In the genomic region with DNA sequence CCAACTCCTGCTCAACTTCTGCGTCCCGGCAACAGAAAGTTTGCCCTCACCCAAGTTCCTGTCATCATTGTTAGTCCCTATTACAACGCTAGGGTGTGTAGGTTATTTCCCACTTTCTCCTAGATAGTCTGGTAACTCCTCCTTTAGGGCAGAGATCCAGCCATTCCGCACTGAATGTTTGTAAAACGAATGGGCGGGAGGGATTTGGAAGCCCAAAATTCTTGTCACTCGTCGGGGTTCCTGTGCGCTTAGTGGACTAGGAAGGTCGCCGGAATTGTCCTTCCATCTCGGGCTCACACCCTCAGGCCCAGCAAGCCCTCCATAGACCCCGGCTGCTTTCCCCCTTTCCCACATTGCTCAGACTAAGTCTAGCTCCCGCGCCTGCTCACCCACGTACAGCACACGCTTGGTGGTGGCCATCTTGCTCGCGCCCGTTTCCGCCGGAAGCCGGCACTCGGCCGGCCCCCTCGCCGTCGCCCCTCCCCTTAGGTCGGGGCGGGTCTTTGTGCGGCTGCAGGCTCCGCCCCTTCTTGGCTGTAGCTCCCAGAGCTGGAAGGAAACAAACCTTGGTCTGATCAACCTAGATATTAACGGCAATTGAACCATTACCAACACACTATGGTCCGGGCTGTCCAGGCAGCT, we compare ENCODE assay signal across 8 mouse cellular contexts. TPM values are rescaled to one million over a fixed set of nuclear protein-coding genes. Genes with fewer than 3 reads are reported as not detected.
A peak's percentile ranks its signal among the peaks of the same experiment; 100 is the strongest.
DNase-seq lines count a peak whose midpoint lies in the region; ATAC-seq lines count a peak whose summit lies in the region.

Gene Ppie (minus strand): TSS at position 439 of the 642 bp plus-strand sequence.

- H3K9ac ChIP-seq in hindbrain, embryonic 14.5 days = peak within 1 kb of the TSS; percentile 66

- peak within 1 kb of the TSS; percentile 85 for H3K27ac ChIP-seq in hindbrain, embryonic 14.5 days

- no peaks in the 10 kb centered on the region for H3K9me3 ChIP-seq in hindbrain, embryonic 14.5 days (ENCODE audit: control insufficient read depth, low read length)

- H3K4me2 ChIP-seq in hindbrain, embryonic 14.5 days (replicated peaks) = peak within 1 kb of the TSS; percentile 90

- H3K4me1 ChIP-seq in hindbrain, embryonic 14.5 days (replicated peaks; ENCODE audit: control insufficient read depth, insufficient read depth, low read length) = peaks cover 12% of the 10 kb centered on the region

- peak; percentile 72 for DNase-seq in T-cell, adult 2 months (ENCODE audit: low spot score)
- DNase-seq in cerebellum, postnatal 25 days = peak; percentile 80 to 90
- DNase-seq in frontal cortex, postnatal 25 days (ENCODE audit: low spot score in 2 of 2) = peak; percentile 41 to 44
- DNase-seq in hindbrain, embryonic 14.5 days (ENCODE audit: low spot score) = peak; percentile 90
- peak; percentile 66 to 74 for DNase-seq in left cerebral cortex, adult 18-20 months (ENCODE audit: low spot score in 2 of 2)
- DNase-seq in right cerebral cortex, adult 2 months (ENCODE audit: low spot score in 2 of 2) = peak; percentile 66 to 75
- DNase-seq in urinary bladder, postnatal 14 days (ENCODE audit: low spot score) = peak; percentile 81

- 1% methylated on average over 34 of the region's 34 CpGs for WGBS in hindbrain, embryonic 14.5 days

- ATAC-seq in hindbrain, embryonic 14.5 days (ENCODE audit: low FRiP score) = peak; percentile 96
- ATAC-seq in megakaryocyte, adult 5-6 weeks (ENCODE audit: poor library complexity, severe bottlenecking) = peak; percentile 99

- H3K27me3 ChIP-seq in hindbrain, embryonic 14.5 days (ENCODE audit: control insufficient read depth, insufficient read depth, low read length) = no peaks in the 10 kb centered on the region

- H3K36me3 ChIP-seq in hindbrain, embryonic 14.5 days (replicated peaks; ENCODE audit: control insufficient read depth, insufficient read depth) = peaks cover 20% of the 10 kb centered on the region

- H3K4me3 ChIP-seq in hindbrain, embryonic 14.5 days (replicated peaks; ENCODE audit: low read length) = peak within 1 kb of the TSS; percentile 60

RNA-seq across cellular contexts. Expression of gene Ppie, which starts in this region (rescaled TPM):
- 50.2 and 54.9 TPM in 2 replicates for polyA plus RNA-seq in hindbrain, embryonic 14.5 days (2014; fragmentation: Nextera tagmentation; extraction: Ambion mirVana)
- 10 to 100 TPM; 22.0 to 23.4 TPM for total RNA-seq in left cerebral cortex, adult 18-20 months (2021)
- total RNA-seq in megakaryocyte, adult 5-6 weeks (2015) = 20.0 and 21.0 TPM in 2 replicates
- total RNA-seq in megakaryocyte, adult 5-6 weeks (2017) = 27.3 and 29.8 TPM in 2 replicates

Comparison
In these comparisons a context has a peak if more than half of its experiments do, and no peak if none do; other contexts are left out.
1. Peak in every context shown above with its lines: DNase-seq, ATAC-seq, H3K4me3 ChIP-seq and H3K27ac ChIP-seq.